Mouse (Mus musculus) cerebellum, postnatal 36 days (tissue): ENCODE results near the gene Gm17584.
"Not testable (repeated sequence)": the region's sequence is repeated elsewhere in the genome, so short reads cannot be mapped to it uniquely, and the experiment has no call there.

Experiments
- DNase-seq, 2 experiments: peaks; one replicate each; pipeline ENCODE4 v3.0.0; 2021 to 2022; ENCODE audit warnings: mixed read lengths in 2 of 2

The Gm17584 gene

GRCm38 (mm10) chrX:124500263-124500662 lies at the start of gene Gm17584:
Gene Gm17584 (plus strand): TSS chrX:124500563.
- DNase-seq, result not testable (repeated sequence)
